Mouse (Mus musculus): Measurements from ENCODE around the gene Ranbp3. TPM values are rescaled to one million over a fixed set of nuclear protein-coding genes. Genes with fewer than 3 reads are reported as not detected.

The Ranbp3 gene
- polyA plus RNA-seq, 1 experiment: 75.6 TPM

GRCm38 (mm10) chr17:56759261-56759660, 86.2 kb downstream of the Ranbp3 start:
- TF ChIP-seq CTCF (IDR thresholded peaks at IDR 0.05; ENCODE audit: low read depth, low read length): no peak
- no peak for TF ChIP-seq EP300 (IDR thresholded peaks at IDR 0.05; ENCODE audit: insufficient read depth, low read depth, low read length)
- no peak for TF ChIP-seq POLR2A (IDR thresholded peaks at IDR 0.05; ENCODE audit: insufficient read depth, low read length)
- H3K27ac ChIP-seq (ENCODE audit: insufficient read depth, low read length): no peak overlapping the region
- no peak overlapping the region for H3K4me3 ChIP-seq (ENCODE audit: low read depth, low read length)
- H3K36me3 ChIP-seq (ENCODE audit: control insufficient read depth, insufficient read depth, low read length, poor library complexity, severe bottlenecking): no peaks in the 10 kb centered on the region
- H3K27me3 ChIP-seq (ENCODE audit: control insufficient read depth, insufficient read depth, low read length, poor library complexity, severe bottlenecking): no peaks in the 10 kb centered on the region
- no peaks in the 10 kb centered on the region for H3K9me3 ChIP-seq (replicated peaks; ENCODE audit: control insufficient read depth, insufficient read depth, low read length, poor library complexity, severe bottlenecking)
- H3K4me1 ChIP-seq (ENCODE audit: control insufficient read depth, insufficient read depth, low read length): peaks cover 3% of the 10 kb centered on the region
- H3K9ac ChIP-seq (ENCODE audit: low read depth, poor library complexity, severe bottlenecking): no peak overlapping the region

- no peaks in the 10 kb centered on the region for H3K9me3 ChIP-seq (replicated peaks; ENCODE audit: control insufficient read depth, insufficient read depth, low read length, poor library complexity, severe bottlenecking)
- H3K36me3 ChIP-seq (ENCODE audit: control insufficient read depth, insufficient read depth, low read length, poor library complexity, severe bottlenecking): no peaks in the 10 kb centered on the region
- H3K9ac ChIP-seq (ENCODE audit: low read depth, poor library complexity, severe bottlenecking): no peak overlapping the region
- no peak overlapping the region for H3K27ac ChIP-seq (ENCODE audit: insufficient read depth, low read length)
- no peak overlapping the region for H3K4me3 ChIP-seq (ENCODE audit: low read depth, low read length)
- H3K4me1 ChIP-seq (ENCODE audit: control insufficient read depth, insufficient read depth, low read length): peaks cover 3% of the 10 kb centered on the region
- no peak for TF ChIP-seq EP300 (IDR thresholded peaks at IDR 0.05; ENCODE audit: insufficient read depth, low read depth, low read length)
- no peaks in the 10 kb centered on the region for H3K27me3 ChIP-seq (ENCODE audit: control insufficient read depth, insufficient read depth, low read length, poor library complexity, severe bottlenecking)
These were observed 88.0 kb downstream of the Ranbp3 start for GRCm38 (mm10) chr17:56761077-56761476.

Other genes starting within 250 kb of the Ranbp3 start
- 149 and 159 TPM in 2 replicates for gene Ptprs, start 196.8 kb upstream of the Ranbp3 start, polyA plus RNA-seq (2011; ENCODE audit: insufficient read depth, insufficient read length, low read depth, missing spikeins)
- gene Znrf4, start 160.9 kb upstream of the Ranbp3 start, polyA plus RNA-seq (2011; ENCODE audit: insufficient read depth, insufficient read length, low read depth, missing spikeins): not detected in 2 replicates
- 1.1 and 2.3 TPM in 2 replicates for gene Gm20219, start 118.9 kb upstream of the Ranbp3 start, polyA plus RNA-seq (2011; ENCODE audit: insufficient read depth, insufficient read length, low read depth, missing spikeins)
- gene Safb2, start 88.7 kb upstream of the Ranbp3 start, polyA plus RNA-seq (2011; ENCODE audit: insufficient read depth, insufficient read length, low read depth, missing spikeins): 107 and 117 TPM in 2 replicates
- 99.4 and 111 TPM in 2 replicates for gene Safb, start 88.5 kb upstream of the Ranbp3 start, polyA plus RNA-seq (2011; ENCODE audit: insufficient read depth, insufficient read length, low read depth, missing spikeins)
- gene 2410015M20Rik, start 63.5 kb upstream of the Ranbp3 start, polyA plus RNA-seq (2011; ENCODE audit: insufficient read depth, insufficient read length, low read depth, missing spikeins): 105 and 131 TPM in 2 replicates
- gene Rpl36, start 59.9 kb upstream of the Ranbp3 start, polyA plus RNA-seq (2011; ENCODE audit: insufficient read depth, insufficient read length, low read depth, missing spikeins): 704 and 766 TPM in 2 replicates
- 60.3 and 62.1 TPM in 2 replicates for gene Lonp1, start 46.4 kb upstream of the Ranbp3 start, polyA plus RNA-seq (2011; ENCODE audit: insufficient read depth, insufficient read length, low read depth, missing spikeins)
- gene Catsperd, start 45.2 kb upstream of the Ranbp3 start, polyA plus RNA-seq (2011; ENCODE audit: insufficient read depth, insufficient read length, low read depth, missing spikeins): 2.4 and 3.7 TPM in 2 replicates
- 152 and 177 TPM in 2 replicates for gene Ndufa11, start 44.5 kb downstream of the Ranbp3 start, polyA plus RNA-seq (2011; ENCODE audit: insufficient read depth, insufficient read length, low read depth, missing spikeins)
- 23.2 and 24.2 TPM in 2 replicates for gene Vmac, start 44.7 kb downstream of the Ranbp3 start, polyA plus RNA-seq (2011; ENCODE audit: insufficient read depth, insufficient read length, low read depth, missing spikeins)
- 8.1 and 10.8 TPM in 2 replicates for gene Nrtn, start 84.2 kb downstream of the Ranbp3 start, polyA plus RNA-seq (2011; ENCODE audit: insufficient read depth, insufficient read length, low read depth, missing spikeins)
- gene Dus3l, start 91.5 kb downstream of the Ranbp3 start, polyA plus RNA-seq (2011; ENCODE audit: insufficient read depth, insufficient read length, low read depth, missing spikeins): 18.4 and 18.9 TPM in 2 replicates
- gene Prr22, start 97.0 kb downstream of the Ranbp3 start, polyA plus RNA-seq (2011; ENCODE audit: insufficient read depth, insufficient read length, low read depth, missing spikeins): not detected in 2 replicates
- gene Rfx2, start 157.7 kb downstream of the Ranbp3 start, polyA plus RNA-seq (2011; ENCODE audit: insufficient read depth, insufficient read length, low read depth, missing spikeins): 27.5 and 30.5 TPM in 2 replicates
- gene Acsbg2, start 201.2 kb downstream of the Ranbp3 start, polyA plus RNA-seq (2011; ENCODE audit: insufficient read depth, insufficient read length, low read depth, missing spikeins): 0.46 and 0.68 TPM in 2 replicates
- gene 1700061G19Rik, start 202.2 kb downstream of the Ranbp3 start, polyA plus RNA-seq (2011; ENCODE audit: insufficient read depth, insufficient read length, low read depth, missing spikeins): 8.0 and 8.4 TPM in 2 replicates